Mouse (Mus musculus) neural tube, embryonic 15.5 days (tissue): ENCODE measurements around the gene Sphk1. TPM values are rescaled to one million over a fixed set of nuclear protein-coding genes. Genes with fewer than 3 reads are reported as not detected.

Experiments used
- polyA plus RNA-seq: library from polyadenylated mRNA; unstranded; fragments of >200 nt; fragmentation: Nextera tagmentation; extraction: Ambion mirVana; gene quantifications from 2 replicates; pipeline ENCODE4 v1.2.1, GENCODE M21; 2015

Gene Sphk1
- polyA plus RNA-seq, 1 experiment from 2014 or later: 2.8 TPM

Other genes starting within 250 kb of the Sphk1 start
- 0.47 and 0.52 TPM in 2 replicates for gene Galr2, start 250.0 kb upstream of the Sphk1 start, polyA plus RNA-seq
- 113 and 114 TPM in 2 replicates for gene Exoc7, start 223.7 kb upstream of the Sphk1 start, polyA plus RNA-seq
- 11.3 and 12.1 TPM in 2 replicates for gene Foxj1, start 195.5 kb upstream of the Sphk1 start, polyA plus RNA-seq
- 69.9 and 85.4 TPM in 2 replicates for gene Rnf157, start 117.9 kb upstream of the Sphk1 start, polyA plus RNA-seq
- gene Ubald2, start 96.8 kb upstream of the Sphk1 start, polyA plus RNA-seq: 33.9 and 39.2 TPM in 2 replicates
- gene Qrich2, start 64.7 kb upstream of the Sphk1 start, polyA plus RNA-seq: 0.15 TPM in 1 of 2 replicates, not detected in the other
- gene Prpsap1, start 36.7 kb upstream of the Sphk1 start, polyA plus RNA-seq: 173 and 184 TPM in 2 replicates
- gene Ube2o, start 50.5 kb downstream of the Sphk1 start, polyA plus RNA-seq: 19.2 and 32.4 TPM in 2 replicates
- 0.34 and 0.49 TPM in 2 replicates for gene Aanat, start 55.5 kb downstream of the Sphk1 start, polyA plus RNA-seq
- 1.4 and 4.0 TPM in 2 replicates for gene Rhbdf2, start 96.1 kb downstream of the Sphk1 start, polyA plus RNA-seq
- gene Prcd, start 122.6 kb downstream of the Sphk1 start, polyA plus RNA-seq: 3.1 and 3.4 TPM in 2 replicates
- gene Cygb, start 123.4 kb downstream of the Sphk1 start, polyA plus RNA-seq: 28.7 and 31.1 TPM in 2 replicates
- gene St6galnac1, start 244.6 kb downstream of the Sphk1 start, polyA plus RNA-seq: not detected in 2 replicates